Mouse (Mus musculus) heart, adult 2 months (tissue): ENCODE data around the gene Vps36.

Source experiments
- EP300 ChIP-seq: fragments of 200-500 bp; IDR thresholded peaks from 2 replicates; pipeline ENCODE4 v1.6.1; 2011; ENCODE audit warnings: low read depth, low read length, control low read depth; ENCODE audit not compliant: insufficient read depth
- POLR2A ChIP-seq: fragments of 200-500 bp; IDR thresholded peaks from 2 replicates; pipeline ENCODE4 v1.6.1; 2011; ENCODE audit warnings: mild to moderate bottlenecking, low read depth, low read length, control low read depth; ENCODE audit not compliant: insufficient read depth

GRCm38 (mm10) chr8:22164431-22164830, 28.2 kb upstream of the Vps36 start:
- no peak for TF ChIP-seq EP300
- TF ChIP-seq POLR2A: no peak
